Mouse (Mus musculus) myocyte (in vitro differentiated cells): ENCODE data around the gene Il22ra2. TPM values are rescaled to one million over a fixed set of nuclear protein-coding genes. Genes with fewer than 3 reads are reported as not detected.

Experiments used
- H3K27me3 ChIP-seq: one replicate; pipeline ENCODE4 v1.6.1; 2011; ENCODE audit not compliant: control insufficient read depth, insufficient read depth, insufficient read length
- H3K36me3 ChIP-seq: one replicate; pipeline ENCODE4 v1.6.1; 2011; ENCODE audit not compliant: control insufficient read depth, insufficient read depth
- H3K4me2 ChIP-seq: one replicate; pipeline ENCODE4 v1.6.1; 2011; ENCODE audit warnings: low read depth, control low read depth
- H3K4me3 ChIP-seq: one replicate; pipeline ENCODE4 v1.5.1; 2011; ENCODE audit warnings: mild to moderate bottlenecking, control low read depth, moderate library complexity
- H3K79me2 ChIP-seq: one replicate; pipeline ENCODE4 v1.6.1; 2011; ENCODE audit not compliant: control insufficient read depth, insufficient read depth
- H3ac ChIP-seq: one replicate; pipeline ENCODE4 v1.6.1; 2011; ENCODE audit not compliant: control insufficient read depth, insufficient read length
- CEBPB ChIP-seq: IDR thresholded peaks from 2 replicates; pipeline ENCODE4 v1.6.1; 2011; ENCODE audit warnings: mild to moderate bottlenecking, moderate library complexity; ENCODE audit not compliant: poor library complexity, insufficient read depth, severe bottlenecking
- E2F4 ChIP-seq: IDR thresholded peaks from one replicate; pipeline ENCODE4 v1.6.1; 2011; ENCODE audit warnings: mild to moderate bottlenecking, control low read depth, moderate library complexity; ENCODE audit not compliant: insufficient read depth
- MAX ChIP-seq: IDR thresholded peaks from one replicate; pipeline ENCODE4 v1.6.1; 2011; ENCODE audit warnings: low read depth, mild to moderate bottlenecking, control low read depth
- MYOD1 ChIP-seq, 3 experiments: IDR thresholded peaks; one replicate each; pipeline ENCODE4 v1.6.1; 2011; ENCODE audit warnings: control low read depth in 2 of 3, low read depth in 2 of 3, mild to moderate bottlenecking in 2 of 3, moderate library complexity in 1 of 3; ENCODE audit not compliant: insufficient read length in 2 of 3, control insufficient read depth in 1 of 3
- MYOG ChIP-seq, 3 experiments: IDR thresholded peaks; one replicate each; pipeline ENCODE4 v1.6.1; 2011; ENCODE audit warnings: control low read depth in 2 of 3, low read depth in 2 of 3, mild to moderate bottlenecking in 2 of 3; ENCODE audit not compliant: insufficient read length in 2 of 3, control insufficient read depth in 1 of 3, insufficient read depth in 1 of 3
- POLR2A ChIP-seq: IDR thresholded peaks from one replicate; pipeline ENCODE4 v1.6.1; 2011; ENCODE audit warnings: low read depth, mild to moderate bottlenecking, control low read depth, moderate library complexity; ENCODE audit not compliant: insufficient read length
- POLR2AphosphoS2 ChIP-seq: IDR thresholded peaks from one replicate; pipeline ENCODE4 v1.6.1; 2011; ENCODE audit warnings: low read depth, control low read depth; ENCODE audit not compliant: insufficient read length
- REST ChIP-seq: IDR thresholded peaks from one replicate; pipeline ENCODE4 v1.6.1; 2011; ENCODE audit warnings: mild to moderate bottlenecking, control low read depth, moderate library complexity; ENCODE audit not compliant: insufficient read depth, insufficient read length
- SRF ChIP-seq: IDR thresholded peaks from one replicate; pipeline ENCODE4 v1.6.1; 2011; ENCODE audit warnings: low read depth; ENCODE audit not compliant: control insufficient read depth, insufficient read length
- TCF12 ChIP-seq: IDR thresholded peaks from one replicate; pipeline ENCODE4 v1.6.1; 2011; ENCODE audit warnings: mild to moderate bottlenecking, control low read depth; ENCODE audit not compliant: poor library complexity, insufficient read depth, severe bottlenecking
- TCF3 ChIP-seq: IDR thresholded peaks from one replicate; pipeline ENCODE4 v1.6.1; 2011; ENCODE audit warnings: low read depth, control low read depth; ENCODE audit not compliant: insufficient read length
- USF1 ChIP-seq: IDR thresholded peaks from one replicate; pipeline ENCODE4 v1.6.1; 2011; ENCODE audit warnings: low read depth, mild to moderate bottlenecking, control low read depth, moderate library complexity
- polyA plus RNA-seq: library from polyadenylated mRNA; unstranded; fragments of >200 nt; fragmentation: generic; extraction: Trizol; gene quantifications from one replicate; pipeline ENCODE4 v1.2.1, GENCODE M21; 2012; ENCODE audit warnings: missing spikeins

The Il22ra2 gene
- polyA plus RNA-seq, 1 experiment: not detected

GRCm38 (mm10) chr10:19627748-19628147 is 6.0 kb downstream of the Il22ra2 start:
- H3K79me2 ChIP-seq: no peaks in the 10 kb centered on the region
- TF ChIP-seq SRF: no peak
- no peak for TF ChIP-seq USF1
- TF ChIP-seq CEBPB: no peak
- TF ChIP-seq REST: no peak
- no peak for TF ChIP-seq POLR2AphosphoS2
- TF ChIP-seq MYOD1 (IDR thresholded peaks at IDR 0.05; ENCODE audit: control insufficient read depth in 1 of 3, insufficient read length in 2 of 3, low read depth in 2 of 3): no peak
- no peak for TF ChIP-seq MYOG (IDR thresholded peaks at IDR 0.05; ENCODE audit: control insufficient read depth in 1 of 3, insufficient read depth in 1 of 3, insufficient read length in 2 of 3, low read depth in 2 of 3)
- TF ChIP-seq E2F4: no peak
- TF ChIP-seq MAX: no peak
- no peak for TF ChIP-seq TCF12
- TF ChIP-seq TCF3: no peak
- TF ChIP-seq POLR2A: no peak
- no peak overlapping the region for H3K4me2 ChIP-seq
- no peak overlapping the region for H3ac ChIP-seq
- H3K27me3 ChIP-seq: peaks cover 7% of the 10 kb centered on the region
- no peaks in the 10 kb centered on the region for H3K36me3 ChIP-seq
- no peak overlapping the region for H3K4me3 ChIP-seq

DNA sequence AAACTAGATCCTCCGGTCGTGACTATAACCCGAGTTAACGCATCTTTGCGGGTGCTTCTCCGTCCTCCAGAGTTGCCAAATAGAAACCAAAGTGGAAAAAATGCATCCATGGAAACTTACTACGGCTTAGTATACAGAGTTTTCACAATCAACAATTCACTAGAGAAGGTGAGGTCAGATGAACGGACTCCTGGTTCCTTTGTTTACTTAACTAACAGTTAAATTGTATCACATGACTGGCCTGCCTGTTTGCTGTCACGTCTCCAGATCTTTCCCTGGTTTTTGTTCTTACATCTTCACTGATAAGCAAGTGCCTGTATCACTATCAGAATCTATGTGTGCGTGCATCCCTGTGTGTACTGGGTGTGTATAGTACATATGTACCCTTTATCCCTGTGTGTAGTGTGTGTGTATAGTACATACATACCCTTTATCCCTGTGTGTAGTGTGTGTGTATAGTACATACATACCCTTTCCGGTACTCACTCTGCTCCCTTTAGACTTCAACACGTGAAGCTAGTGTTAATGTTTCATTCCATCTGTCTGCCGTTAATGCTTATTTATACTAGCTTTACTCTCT is 9.9 kb downstream of the Il22ra2 start:
- no peaks in the 10 kb centered on the region for H3K79me2 ChIP-seq
- H3K4me3 ChIP-seq: no peak overlapping the region
- H3ac ChIP-seq: no peak overlapping the region
- no peak for TF ChIP-seq POLR2A
- no peak for TF ChIP-seq TCF3
- TF ChIP-seq POLR2AphosphoS2: no peak
- no peak for TF ChIP-seq MYOD1 (IDR thresholded peaks at IDR 0.05; ENCODE audit: control insufficient read depth in 1 of 3, insufficient read length in 2 of 3, low read depth in 2 of 3)
- TF ChIP-seq USF1: no peak
- no peak for TF ChIP-seq MAX
- no peak for TF ChIP-seq MYOG (IDR thresholded peaks at IDR 0.05; ENCODE audit: control insufficient read depth in 1 of 3, insufficient read depth in 1 of 3, insufficient read length in 2 of 3, low read depth in 2 of 3)
- no peak for TF ChIP-seq E2F4
- no peak for TF ChIP-seq TCF12
- TF ChIP-seq CEBPB: no peak
- TF ChIP-seq REST: no peak
- TF ChIP-seq SRF: no peak
- no peaks in the 10 kb centered on the region for H3K36me3 ChIP-seq
- H3K4me2 ChIP-seq: no peak overlapping the region
- peaks cover 4% of the 10 kb centered on the region for H3K27me3 ChIP-seq

DNA sequence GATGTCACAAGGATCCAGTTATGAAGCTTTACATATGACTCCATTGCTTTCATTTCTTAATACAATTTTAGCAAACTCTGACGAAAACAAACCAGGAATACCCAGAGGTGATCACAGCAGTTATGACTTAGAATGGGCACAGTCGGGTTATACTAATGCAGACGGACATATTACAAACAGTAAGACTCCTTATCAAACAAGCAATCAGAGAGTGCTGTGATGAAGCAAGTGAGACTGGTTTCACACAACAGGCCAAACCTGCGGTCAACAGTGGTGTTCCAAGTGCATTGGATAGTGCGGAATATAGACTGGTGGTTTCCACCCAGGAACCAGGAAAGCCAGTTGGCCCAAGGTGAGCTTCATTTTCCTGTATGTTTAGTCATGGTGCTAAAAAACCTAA is 17.1 kb downstream of the Il22ra2 start:
- no peaks in the 10 kb centered on the region for H3K36me3 ChIP-seq
- no peaks in the 10 kb centered on the region for H3K27me3 ChIP-seq
- TF ChIP-seq TCF3: no peak
- TF ChIP-seq MYOG (IDR thresholded peaks at IDR 0.05; ENCODE audit: control insufficient read depth in 1 of 3, insufficient read depth in 1 of 3, insufficient read length in 2 of 3, low read depth in 2 of 3): no peak
- TF ChIP-seq MYOD1 (IDR thresholded peaks at IDR 0.05; ENCODE audit: control insufficient read depth in 1 of 3, insufficient read length in 2 of 3, low read depth in 2 of 3): no peak
- no peak for TF ChIP-seq REST
- no peak for TF ChIP-seq USF1
- no peak for TF ChIP-seq MAX
- no peak for TF ChIP-seq POLR2AphosphoS2
- TF ChIP-seq POLR2A: no peak
- TF ChIP-seq SRF: no peak
- TF ChIP-seq CEBPB: no peak
- no peak for TF ChIP-seq TCF12
- no peak for TF ChIP-seq E2F4
- no peak overlapping the region for H3K4me3 ChIP-seq
- no peak overlapping the region for H3ac ChIP-seq
- no peak overlapping the region for H3K4me2 ChIP-seq
- no peaks in the 10 kb centered on the region for H3K79me2 ChIP-seq

DNA sequence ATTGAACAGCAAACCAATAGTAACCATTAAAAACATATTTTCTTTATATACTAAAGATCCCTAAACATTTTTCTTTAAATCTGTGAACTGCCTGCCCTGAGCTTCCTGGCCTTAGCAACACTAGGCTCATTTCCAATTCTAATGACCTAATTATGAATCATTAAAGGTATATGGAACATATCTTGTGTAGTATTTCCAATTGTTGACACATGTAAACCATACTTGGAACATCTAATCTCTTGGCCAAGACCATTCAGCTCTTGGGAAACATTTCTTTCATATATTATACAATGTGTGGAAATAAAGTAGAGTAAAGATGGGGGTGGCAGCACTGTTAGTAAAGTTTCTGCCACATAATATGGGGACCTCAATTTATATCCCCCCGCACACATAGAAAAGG is 17.8 kb downstream of the Il22ra2 start:
- Histone ChIP-seq H3K4me3 (no peak overlapping the region), H3K4me2 (no peak overlapping the region), H3K79me2 (no peaks in the 10 kb centered on the region), H3K36me3 (no peaks in the 10 kb centered on the region), H3ac (no peak overlapping the region), H3K27me3 (no peaks in the 10 kb centered on the region)
- TF ChIP-seq USF1 (no peak), CEBPB (no peak), TCF3 (no peak), REST (no peak), MYOG (IDR thresholded peaks at IDR 0.05; ENCODE audit: control insufficient read depth in 1 of 3, insufficient read depth in 1 of 3, insufficient read length in 2 of 3, low read depth in 2 of 3) (no peak), MYOD1 (IDR thresholded peaks at IDR 0.05; ENCODE audit: control insufficient read depth in 1 of 3, insufficient read length in 2 of 3, low read depth in 2 of 3) (no peak), POLR2A (no peak), MAX (no peak), E2F4 (no peak), TCF12 (no peak), SRF (no peak)
